Mouse (Mus musculus) heart, adult 2 months (tissue): ENCODE results near the gene Fndc3b.

Experiments used
- CTCF ChIP-seq: fragments of 200-600 bp; IDR thresholded peaks from 2 replicates; pipeline ENCODE4 v1.8.1; 2022; ENCODE audit warnings: antibody characterized with exemption, mild to moderate bottlenecking, moderate library complexity
- EP300 ChIP-seq: fragments of 200-500 bp; IDR thresholded peaks from 2 replicates; pipeline ENCODE4 v1.6.1; 2011; ENCODE audit warnings: low read depth, low read length, control low read depth; ENCODE audit not compliant: insufficient read depth
- POLR2A ChIP-seq: fragments of 200-500 bp; IDR thresholded peaks from 2 replicates; pipeline ENCODE4 v1.6.1; 2011; ENCODE audit warnings: mild to moderate bottlenecking, low read depth, low read length, control low read depth; ENCODE audit not compliant: insufficient read depth

GRCm38 (mm10) chr3:27698671-27699070 lies 12.4 kb downstream of the Fndc3b start:
- TF ChIP-seq CTCF (no peak), POLR2A (no peak), EP300 (no peak)
